Comparison of ENCODE assay signal across 11 mouse cellular contexts in genomic region chr7:37342613-37343012, GRCm38 (mm10).
DNase-seq lines count a peak whose midpoint lies in the region; ATAC-seq lines count a peak whose summit lies in the region.
"Had no signal": no experiment of that assay in that cellular context is flagged by ENCODE, and none has a peak within 500 bp of the region (broad histone marks: within the 10 kb centered on the region; RNA-seq: fewer than 3 reads in every experiment).

No protein-coding gene starts in this region.

- H3K36me3 ChIP-seq in liver, embryonic 12.5 days, result no peaks in the 10 kb centered on the region
- no peaks in the 10 kb centered on the region for H3K36me3 ChIP-seq in embryonic facial prominence, embryonic 10.5 days (replicated peaks)
- H3K36me3 ChIP-seq in hindbrain, embryonic 15.5 days, result no peaks in the 10 kb centered on the region
- no peaks in the 10 kb centered on the region for H3K36me3 ChIP-seq in neural tube, embryonic 13.5 days

- ATAC-seq in liver, embryonic 12.5 days, result no peak
- ATAC-seq in hindbrain, embryonic 15.5 days (ENCODE audit: low FRiP score, low read depth), result peak; percentile 13; the same call in 1 of the 2 replicates
- peak; percentile 34; the same call in 1 of the 2 replicates for ATAC-seq in neural tube, embryonic 13.5 days (ENCODE audit: low read depth)
- ATAC-seq: Patski had no signal

- H3K27me3 ChIP-seq in liver, embryonic 12.5 days (replicated peaks), result peaks cover 29% of the 10 kb centered on the region
- H3K27me3 ChIP-seq in embryonic facial prominence, embryonic 10.5 days (replicated peaks; ENCODE audit: low read depth, poor library complexity, severe bottlenecking), result peaks cover 74% of the 10 kb centered on the region
- H3K27me3 ChIP-seq in hindbrain, embryonic 15.5 days, result no peaks in the 10 kb centered on the region
- H3K27me3 ChIP-seq in neural tube, embryonic 13.5 days, result no peaks in the 10 kb centered on the region
- H3K27me3 ChIP-seq: Patski had no signal

- WGBS in liver, embryonic 12.5 days (ENCODE audit: insufficient replicate concordance), result 34% methylated on average over 11 of the region's 11 CpGs
- WGBS in embryonic facial prominence, embryonic 10.5 days, result 22% methylated on average over 11 of the region's 11 CpGs
- WGBS in hindbrain, embryonic 15.5 days, result 12% methylated on average over 11 of the region's 11 CpGs
- 14% methylated on average over 11 of the region's 11 CpGs for WGBS in neural tube, embryonic 13.5 days

- peak overlapping the region; percentile 41 for H3K4me2 ChIP-seq in liver, embryonic 12.5 days
- H3K4me2 ChIP-seq in hindbrain, embryonic 15.5 days, result peak overlapping the region; percentile 84
- peak overlapping the region; percentile 71 for H3K4me2 ChIP-seq in neural tube, embryonic 13.5 days

- H3K4me1 ChIP-seq in liver, embryonic 12.5 days, result no peaks in the 10 kb centered on the region
- H3K4me1 ChIP-seq in embryonic facial prominence, embryonic 10.5 days, result peaks cover 39% of the 10 kb centered on the region
- H3K4me1 ChIP-seq in hindbrain, embryonic 15.5 days (replicated peaks), result peaks cover 46% of the 10 kb centered on the region
- peaks cover 70% of the 10 kb centered on the region for H3K4me1 ChIP-seq in neural tube, embryonic 13.5 days (replicated peaks)

- no peak for DNase-seq in liver
- DNase-seq in embryonic facial prominence, embryonic 10.5 days (ENCODE audit: low spot score), result peak; percentile 48
- DNase-seq in ovary, postnatal 14 days (ENCODE audit: low spot score), result no peak
- DNase-seq in thymus, postnatal 25 days, result no peak
- DNase-seq in ovary, postnatal 36 days (ENCODE audit: low spot score), result no peak
- DNase-seq: layer of hippocampus, adult 9-11 months had no signal

- H3K9ac ChIP-seq in liver, embryonic 12.5 days, result no peak overlapping the region
- peak overlapping the region; percentile 49; the same call in 1 of the 2 replicates for H3K9ac ChIP-seq in hindbrain, embryonic 15.5 days
- H3K9ac ChIP-seq in neural tube, embryonic 13.5 days, result peak overlapping the region; percentile 73

- no peak overlapping the region for H3K4me3 ChIP-seq in liver, embryonic 12.5 days
- peak overlapping the region; percentile 49 for H3K4me3 ChIP-seq in embryonic facial prominence, embryonic 10.5 days
- peak overlapping the region; percentile 38 for H3K4me3 ChIP-seq in hindbrain, embryonic 15.5 days
- H3K4me3 ChIP-seq in neural tube, embryonic 13.5 days, result peak overlapping the region; percentile 35
- H3K4me3 ChIP-seq: erythroblast, embryonic 14.5 days had no signal

- no peaks in the 10 kb centered on the region for H3K9me3 ChIP-seq in liver, embryonic 12.5 days (replicated peaks)
- H3K9me3 ChIP-seq in embryonic facial prominence, embryonic 10.5 days, result no peaks in the 10 kb centered on the region
- no peaks in the 10 kb centered on the region for H3K9me3 ChIP-seq in hindbrain, embryonic 15.5 days
- no peaks in the 10 kb centered on the region for H3K9me3 ChIP-seq in neural tube, embryonic 13.5 days

- no peak overlapping the region for H3K27ac ChIP-seq in liver, embryonic 12.5 days
- no peak overlapping the region; the same call in 1 of the 2 replicates for H3K27ac ChIP-seq in embryonic facial prominence, embryonic 10.5 days (replicated peaks)
- peak overlapping the region; percentile 69; the same call in 1 of the 2 replicates for H3K27ac ChIP-seq in hindbrain, embryonic 15.5 days (replicated peaks)
- H3K27ac ChIP-seq in neural tube, embryonic 13.5 days (replicated peaks), result peak overlapping the region; percentile 85

Comparison
In these comparisons a context has a peak if more than half of its experiments do, and no peak if none do; other contexts are left out.
1. H3K27ac ChIP-seq: peak in hindbrain, embryonic 15.5 days (single experiment) and neural tube, embryonic 13.5 days (single experiment); none in liver, embryonic 12.5 days (single experiment) and embryonic facial prominence, embryonic 10.5 days (single experiment).
2. Peak in every context shown above with its lines, with median percentiles within 50 percentile points of each other: H3K4me2 ChIP-seq.